Mouse (Mus musculus): ENCODE data around the gene Grk3. TPM values are rescaled to one million over a fixed set of nuclear protein-coding genes. Genes with fewer than 3 reads are reported as not detected.

The Grk3 gene
- polyA plus RNA-seq, 1 experiment from 2014 or later: 13.3 TPM

DNA sequence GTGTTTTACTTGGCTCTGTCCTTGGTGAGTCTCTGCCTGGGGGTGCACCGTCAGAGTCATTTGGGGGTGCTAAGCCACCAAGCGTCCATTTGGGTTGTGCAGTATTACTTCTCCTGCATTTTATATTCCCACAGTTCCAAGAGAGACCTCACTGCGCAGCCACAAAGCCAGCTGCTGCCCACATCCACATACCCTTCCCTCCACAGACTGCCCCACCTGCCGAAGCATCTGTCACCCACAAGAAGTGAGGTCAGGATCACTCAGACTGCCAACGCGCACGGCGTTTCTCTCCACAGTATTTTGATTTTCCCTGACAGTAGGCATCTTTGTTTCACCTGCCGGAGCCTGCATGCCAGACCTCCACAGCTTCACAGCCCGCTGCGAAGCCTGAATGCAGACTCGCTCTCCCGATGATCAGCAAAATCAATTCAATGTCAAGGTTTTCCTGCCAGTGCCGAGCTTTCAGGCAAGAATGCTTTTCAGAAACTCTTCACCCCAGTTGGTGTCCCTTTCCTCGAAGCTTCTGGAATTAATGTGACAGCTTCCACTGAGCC is 15.7 kb upstream of the Grk3 start:
- no peaks in the 10 kb centered on the region for H3K36me3 ChIP-seq
- no peak overlapping the region for H3K4me3 ChIP-seq (replicated peaks)
- no peaks in the 10 kb centered on the region for H3K9me3 ChIP-seq
- WGBS: 76% methylated on average over 15 of the region's 15 CpGs
- H3K27ac ChIP-seq: no peak overlapping the region
- H3K4me2 ChIP-seq: no peak overlapping the region
- H3K9ac ChIP-seq (replicated peaks): no peak overlapping the region
- no peaks in the 10 kb centered on the region for H3K27me3 ChIP-seq
- ATAC-seq (ENCODE audit: insufficient number of reproducible peaks, insufficient read depth, low FRiP score, low TSS enrichment, low read depth): no peak
- H3K4me1 ChIP-seq (replicated peaks): peaks cover 17% of the 10 kb centered on the region

DNA sequence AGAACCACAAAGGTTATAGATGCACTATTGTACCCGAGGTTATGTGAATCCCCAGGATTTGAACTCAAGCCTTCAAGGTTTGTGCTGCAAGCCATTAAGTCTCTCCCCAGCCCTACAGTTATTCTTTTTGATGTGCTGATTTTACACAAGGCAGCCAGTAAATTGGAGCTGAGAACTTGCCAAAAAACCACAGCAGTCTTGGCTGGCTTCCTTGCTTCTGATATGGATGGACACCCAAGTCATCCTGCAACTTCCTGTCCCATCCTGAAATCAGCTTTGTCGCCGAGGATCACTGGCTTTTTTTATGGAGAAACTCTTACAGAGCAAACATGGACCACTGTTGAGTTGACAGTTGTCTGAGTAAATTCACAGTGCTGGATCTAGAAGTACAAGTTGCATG is 14.5 kb upstream of the Grk3 start:
- Histone ChIP-seq H3K9ac (replicated peaks) (no peak overlapping the region), H3K27me3 (no peaks in the 10 kb centered on the region), H3K4me3 (replicated peaks) (no peak overlapping the region), H3K36me3 (no peaks in the 10 kb centered on the region), H3K4me2 (no peak overlapping the region), H3K9me3 (no peaks in the 10 kb centered on the region), H3K4me1 (replicated peaks) (peaks cover 5% of the 10 kb centered on the region), H3K27ac (no peak overlapping the region)
- ATAC-seq (ENCODE audit: insufficient number of reproducible peaks, insufficient read depth, low FRiP score, low TSS enrichment, low read depth): no peak
- WGBS: 76% methylated on average over 3 of the region's 3 CpGs

- peaks cover 16% of the 10 kb centered on the region for H3K4me1 ChIP-seq (replicated peaks)
- 70% methylated on average over 5 of the region's 5 CpGs for WGBS
- 0 out of 2 replicates have a peak, but pooled peaks cover 2% of the 10 kb centered on the region for H3K27me3 ChIP-seq
- H3K4me3 ChIP-seq (replicated peaks): no peak overlapping the region
- H3K9ac ChIP-seq (replicated peaks): no peak overlapping the region
- no peaks in the 10 kb centered on the region for H3K9me3 ChIP-seq
- no peak overlapping the region for H3K4me2 ChIP-seq
- ATAC-seq (ENCODE audit: insufficient number of reproducible peaks, insufficient read depth, low FRiP score, low TSS enrichment, low read depth): no peak
- no peaks in the 10 kb centered on the region for H3K36me3 ChIP-seq
- H3K27ac ChIP-seq: no peak overlapping the region
These were observed 11.1 kb upstream of the Grk3 start for GRCm38 (mm10) chr5:113026706-113027105.

GRCm38 (mm10) chr5:113024154-113024764 is 8.7 kb upstream of the Grk3 start:
- no peaks in the 10 kb centered on the region for H3K9me3 ChIP-seq
- 0 out of 2 replicates have a peak overlapping the region, but pooled peaks have one; percentile 31 for H3K9ac ChIP-seq (replicated peaks)
- ATAC-seq (ENCODE audit: insufficient number of reproducible peaks, insufficient read depth, low FRiP score, low TSS enrichment, low read depth): peak; percentile 45; the same call in 1 of the 2 replicates
- H3K4me1 ChIP-seq (replicated peaks): peaks cover 12% of the 10 kb centered on the region
- no peaks in the 10 kb centered on the region for H3K36me3 ChIP-seq
- 21% methylated on average over 18 of the region's 18 CpGs for WGBS
- 0 out of 2 replicates have a peak overlapping the region, but pooled peaks have one; percentile 13 for H3K4me3 ChIP-seq (replicated peaks)
- H3K27ac ChIP-seq: 0 out of 2 replicates have a peak overlapping the region, but pooled peaks have one; percentile 12
- H3K27me3 ChIP-seq: 0 out of 2 replicates have a peak, but pooled peaks cover 5% of the 10 kb centered on the region
- peak overlapping the region; percentile 43 for H3K4me2 ChIP-seq

GRCm38 (mm10) chr5:113018190-113018589 is 2.6 kb upstream of the Grk3 start:
- WGBS: 62% methylated on average over 8 of the region's 8 CpGs
- Histone ChIP-seq H3K27me3 (peaks cover 18% of the 10 kb centered on the region; the same call in 1 of the 2 replicates), H3K36me3 (no peaks in the 10 kb centered on the region), H3K9ac (replicated peaks) (no peak overlapping the region), H3K27ac (no peak overlapping the region), H3K9me3 (no peaks in the 10 kb centered on the region), H3K4me1 (replicated peaks) (peaks cover 19% of the 10 kb centered on the region), H3K4me2 (no peak overlapping the region), H3K4me3 (replicated peaks) (no peak overlapping the region)
- no peak for ATAC-seq (ENCODE audit: insufficient number of reproducible peaks, insufficient read depth, low FRiP score, low TSS enrichment, low read depth)

GRCm38 (mm10) chr5:113017004-113017403 is 1.4 kb upstream of the Grk3 start:
- H3K4me2 ChIP-seq: no peak overlapping the region
- no peak overlapping the region for H3K27ac ChIP-seq
- H3K27me3 ChIP-seq: peaks cover 25% of the 10 kb centered on the region; the same call in 1 of the 2 replicates
- peaks cover 19% of the 10 kb centered on the region for H3K4me1 ChIP-seq (replicated peaks)
- WGBS: 92% methylated on average over 1 of the region's 1 CpGs
- H3K9ac ChIP-seq (replicated peaks): no peak overlapping the region
- H3K36me3 ChIP-seq: 0 out of 2 replicates have a peak, but pooled peaks cover 4% of the 10 kb centered on the region
- no peak for ATAC-seq (ENCODE audit: insufficient number of reproducible peaks, insufficient read depth, low FRiP score, low TSS enrichment, low read depth)
- no peaks in the 10 kb centered on the region for H3K9me3 ChIP-seq
- H3K4me3 ChIP-seq (replicated peaks): no peak overlapping the region

DNA sequence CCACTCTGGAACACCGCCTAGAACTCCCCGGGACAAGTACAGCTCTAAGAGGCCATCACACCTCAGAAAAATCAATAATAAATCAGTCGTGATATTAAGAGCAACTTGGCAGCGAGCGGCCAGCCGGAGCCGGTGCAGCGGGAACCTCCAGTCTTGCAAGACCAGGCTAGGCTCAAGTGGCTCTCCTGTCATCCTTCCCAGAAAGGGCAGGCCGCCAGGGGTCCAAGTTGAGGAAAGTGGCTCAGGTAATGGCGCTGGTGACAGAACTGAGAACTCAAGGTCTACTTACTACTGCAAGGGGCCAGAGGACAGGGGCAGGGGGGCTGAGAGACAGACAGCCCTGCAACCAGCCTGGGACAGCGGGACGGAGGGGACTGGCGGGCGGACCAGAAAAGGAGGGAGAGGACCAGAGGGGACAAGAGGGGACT is 769 bp downstream of the Grk3 start:
- Histone ChIP-seq H3K4me2 (peak overlapping the region; percentile 73), H3K27ac (no peak overlapping the region), H3K9me3 (no peaks in the 10 kb centered on the region), H3K4me1 (replicated peaks) (peaks cover 19% of the 10 kb centered on the region), H3K4me3 (replicated peaks) (peak overlapping the region; percentile 60), H3K27me3 (peaks cover 20% of the 10 kb centered on the region; the same call in 1 of the 2 replicates), H3K36me3 (0 out of 2 replicates have a peak, but pooled peaks cover 4% of the 10 kb centered on the region), H3K9ac (replicated peaks) (peak overlapping the region; percentile 78)
- 2% methylated on average over 14 of the region's 14 CpGs for WGBS
- peak; percentile 35; the same call in 1 of the 2 replicates for ATAC-seq (ENCODE audit: insufficient number of reproducible peaks, insufficient read depth, low FRiP score, low TSS enrichment, low read depth)

DNA sequence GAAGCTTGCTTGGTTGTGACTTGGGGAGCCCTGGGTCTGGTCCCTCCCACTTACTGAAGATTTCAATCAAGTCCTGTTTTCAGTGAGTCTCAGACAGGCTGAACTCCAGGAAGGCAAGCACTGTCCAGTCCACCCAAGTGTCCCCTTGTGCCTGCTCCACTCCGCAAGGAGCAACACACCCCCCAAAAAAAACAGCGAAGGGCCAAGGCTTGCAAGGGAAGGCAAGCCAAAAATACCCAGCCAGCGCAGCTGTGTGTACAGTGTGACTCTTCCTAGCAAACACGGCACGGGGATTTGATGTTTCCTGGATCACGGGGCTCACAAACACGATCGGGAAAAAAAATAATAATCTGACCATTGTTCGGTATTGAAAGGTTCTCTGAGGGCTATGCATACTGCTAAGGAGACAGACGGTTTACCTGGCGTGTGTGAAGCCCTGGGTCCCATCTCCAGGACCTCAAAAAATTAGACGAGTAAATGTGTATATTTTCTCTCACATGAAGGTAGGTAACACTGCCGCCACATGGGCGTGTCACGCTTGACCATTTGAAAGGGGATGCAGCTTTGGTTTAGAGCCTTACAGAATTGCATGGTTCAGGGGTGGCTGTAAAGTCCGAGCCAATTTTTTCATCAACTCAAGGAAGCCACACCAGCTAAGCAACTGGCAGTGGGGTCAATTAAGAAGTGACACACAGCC is 1.3 kb downstream of the Grk3 start:
- Histone ChIP-seq H3K9ac (replicated peaks) (peak overlapping the region; percentile 78), H3K9me3 (no peaks in the 10 kb centered on the region), H3K4me3 (replicated peaks) (peak overlapping the region; percentile 60), H3K4me1 (replicated peaks) (peaks cover 19% of the 10 kb centered on the region), H3K27ac (no peak overlapping the region), H3K36me3 (0 out of 2 replicates have a peak, but pooled peaks cover 4% of the 10 kb centered on the region), H3K4me2 (peak overlapping the region; percentile 73), H3K27me3 (peaks cover 20% of the 10 kb centered on the region; the same call in 1 of the 2 replicates)
- no peak for ATAC-seq (ENCODE audit: insufficient number of reproducible peaks, insufficient read depth, low FRiP score, low TSS enrichment, low read depth)
- WGBS: 57% methylated on average over 16 of the region's 16 CpGs

GRCm38 (mm10) chr5:113011926-113012325 is 3.7 kb downstream of the Grk3 start:
- no peaks in the 10 kb centered on the region for H3K9me3 ChIP-seq
- no peak overlapping the region for H3K27ac ChIP-seq
- H3K9ac ChIP-seq (replicated peaks): no peak overlapping the region
- no peak for ATAC-seq (ENCODE audit: insufficient number of reproducible peaks, insufficient read depth, low FRiP score, low TSS enrichment, low read depth)
- no peak overlapping the region for H3K4me3 ChIP-seq (replicated peaks)
- no peak overlapping the region for H3K4me2 ChIP-seq
- peaks cover 19% of the 10 kb centered on the region for H3K4me1 ChIP-seq (replicated peaks)
- peaks cover 20% of the 10 kb centered on the region; the same call in 1 of the 2 replicates for H3K27me3 ChIP-seq
- WGBS: 82% methylated on average over 10 of the region's 10 CpGs
- 0 out of 2 replicates have a peak, but pooled peaks cover 4% of the 10 kb centered on the region for H3K36me3 ChIP-seq

GRCm38 (mm10) chr5:113009183-113009820 is 6.3 kb downstream of the Grk3 start:
- no peak for ATAC-seq (ENCODE audit: insufficient number of reproducible peaks, insufficient read depth, low FRiP score, low TSS enrichment, low read depth)
- H3K9me3 ChIP-seq: no peaks in the 10 kb centered on the region
- H3K9ac ChIP-seq (replicated peaks): no peak overlapping the region
- peaks cover 4% of the 10 kb centered on the region for H3K4me1 ChIP-seq (replicated peaks)
- WGBS: 81% methylated on average over 8 of the region's 8 CpGs
- peaks cover 12% of the 10 kb centered on the region; the same call in 1 of the 2 replicates for H3K27me3 ChIP-seq
- H3K4me3 ChIP-seq (replicated peaks): no peak overlapping the region
- no peak overlapping the region for H3K27ac ChIP-seq
- H3K36me3 ChIP-seq: 0 out of 2 replicates have a peak, but pooled peaks cover 4% of the 10 kb centered on the region
- H3K4me2 ChIP-seq: no peak overlapping the region
